Mouse (Mus musculus) heart, postnatal 25 days (tissue): ENCODE data around the gene Tmigd1. TPM values are rescaled to one million over a fixed set of nuclear protein-coding genes. Genes with fewer than 3 reads are reported as not detected.
"Not testable (repeated sequence)": the region's sequence is repeated elsewhere in the genome, so short reads cannot be mapped to it uniquely, and the experiment has no call there.

Experiments
- DNase-seq: peaks from one replicate; pipeline ENCODE4 v3.0.0; 2022; ENCODE audit warnings: low spot score
- intact Hi-C: fragments of 180-260 bp; cut with DNase I; formaldehyde crosslinking; loops from one replicate; pipeline ENCODE4 v1.15.1; 2025
- total RNA-seq, 2 experiments: library from RNA; stranded (reverse); gene quantifications; 2 replicates each; pipeline ENCODE4 v1.2.3; 2021

The Tmigd1 gene
- total RNA-seq, 2 experiments from 2014 or later: 0.45 to 0.47 TPM

DNA sequence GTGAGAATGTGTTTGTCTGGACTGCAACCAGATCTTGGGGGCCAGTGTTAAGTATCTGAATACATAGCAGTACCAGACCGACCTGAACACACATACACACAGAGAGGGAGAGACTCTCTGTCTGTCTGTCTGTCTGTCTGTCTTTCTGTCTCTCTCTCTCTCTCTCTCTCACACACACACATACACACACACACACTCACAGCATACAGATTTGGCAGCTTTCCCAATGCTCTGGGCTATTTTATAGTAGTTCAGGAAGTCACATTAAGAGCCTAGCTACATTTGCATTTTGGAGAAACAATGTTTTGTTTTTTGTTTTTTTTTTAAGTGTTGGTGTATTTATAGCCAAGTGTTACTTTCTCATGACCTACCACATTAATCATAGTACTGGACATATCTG lies 4.8 kb upstream of the Tmigd1 start:
- no peak for DNase-seq
- intact Hi-C loops: loop anchor here (5.0 kb wide), 1 partner anchor 50 kb away; no protein-coding TSS in a partner anchor

DNA sequence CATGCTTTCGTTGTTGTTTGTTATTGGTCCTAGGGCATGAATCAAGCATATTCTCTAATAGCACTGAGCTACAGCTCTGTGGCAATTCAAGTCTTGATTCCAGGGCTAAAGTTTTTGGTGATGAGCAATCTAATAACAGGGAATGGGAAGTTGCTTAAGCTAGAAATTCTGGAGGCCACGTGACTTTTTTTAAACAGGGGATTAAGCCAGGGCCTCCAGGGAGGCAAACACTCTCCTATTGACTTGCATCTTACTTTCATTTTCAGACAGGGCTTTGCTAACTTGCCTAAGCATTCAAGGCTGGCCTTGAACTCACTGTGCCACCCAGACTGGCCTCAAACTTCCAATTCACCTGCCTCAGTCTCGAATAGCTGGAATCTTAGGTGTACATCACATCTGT lies 4.1 kb upstream of the Tmigd1 start:
- DNase-seq: no peak
- intact Hi-C loops: loop anchor here (5.0 kb wide), 1 partner anchor 49 kb away; no protein-coding TSS in a partner anchor

DNA sequence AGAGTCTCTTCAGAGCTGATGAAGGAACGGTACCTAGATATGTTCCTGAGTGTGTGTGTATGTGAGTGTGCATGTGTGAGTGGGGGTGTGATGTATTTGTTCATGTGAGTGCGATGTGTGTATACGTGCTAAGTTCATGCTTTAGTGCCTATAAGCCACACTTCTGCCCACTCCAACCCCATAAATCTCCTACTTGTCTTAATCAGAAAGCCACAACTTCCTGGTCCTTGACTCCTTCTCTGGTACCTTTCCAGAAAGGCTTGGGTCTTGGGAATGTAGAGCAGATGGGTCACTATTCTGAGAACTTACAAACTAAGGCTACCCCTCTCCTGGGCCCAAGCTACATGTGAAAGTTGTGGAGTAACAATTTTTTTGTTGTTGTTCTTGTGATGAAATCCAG lies 3.2 kb upstream of the Tmigd1 start:
- intact Hi-C loops: loop anchor here (5.0 kb wide), 1 partner anchor 49 kb away; no protein-coding TSS in a partner anchor
- DNase-seq: no peak

DNA sequence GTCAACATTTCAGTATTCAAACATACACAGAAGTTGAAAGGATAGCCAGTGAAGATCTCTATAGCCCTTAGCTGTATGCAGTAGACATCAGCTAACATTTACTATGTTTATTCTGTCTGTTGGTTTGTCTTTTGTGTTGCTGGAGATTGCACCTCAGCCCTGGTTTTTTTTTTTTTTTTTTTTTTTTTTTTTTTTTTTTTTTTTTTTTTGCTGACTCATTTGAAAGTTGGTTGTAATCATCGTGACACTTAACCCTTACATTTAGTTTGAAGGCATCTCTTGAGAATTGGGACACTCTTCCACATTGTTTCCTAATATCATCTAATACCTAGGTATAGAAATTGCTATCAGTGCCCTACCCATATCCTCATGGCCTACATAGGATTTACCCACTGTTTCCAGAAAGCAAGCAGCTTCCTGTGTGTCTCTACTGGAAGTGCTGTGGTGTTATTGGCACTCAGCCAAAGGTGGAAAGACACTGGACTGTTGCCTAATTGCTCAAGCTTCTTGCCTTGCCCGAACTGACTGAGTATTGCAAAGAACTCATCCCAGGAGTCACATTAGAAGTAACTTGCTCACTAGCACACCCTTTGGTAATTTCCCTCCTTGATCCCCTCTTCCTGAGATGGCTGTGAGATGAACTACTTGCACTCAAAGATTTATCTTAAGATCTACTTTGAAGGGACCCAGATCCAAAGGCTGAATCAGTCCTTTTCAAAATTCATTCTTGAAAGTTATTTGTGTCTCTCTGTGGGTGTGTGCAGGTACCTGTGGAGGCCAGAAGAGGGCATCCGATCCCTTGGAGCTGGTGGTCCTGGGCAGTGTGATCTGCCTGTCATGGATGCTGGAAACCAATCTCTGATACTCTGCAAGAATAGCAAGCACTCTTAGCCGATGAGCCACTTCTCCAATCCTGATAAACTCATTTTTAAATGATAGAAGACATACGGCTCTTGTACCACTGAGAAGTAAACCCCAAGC lies 1.9 kb upstream of the Tmigd1 start:
- DNase-seq: no peak
- intact Hi-C loops: loop anchor here (5.0 kb wide), 1 partner anchor 47 kb away; no protein-coding TSS in a partner anchor

GRCm38 (mm10) chr11:76904340-76904739 lies 2.4 kb downstream of the Tmigd1 start:
- DNase-seq: no peak
- intact Hi-C loops: no loop called here

DNA sequence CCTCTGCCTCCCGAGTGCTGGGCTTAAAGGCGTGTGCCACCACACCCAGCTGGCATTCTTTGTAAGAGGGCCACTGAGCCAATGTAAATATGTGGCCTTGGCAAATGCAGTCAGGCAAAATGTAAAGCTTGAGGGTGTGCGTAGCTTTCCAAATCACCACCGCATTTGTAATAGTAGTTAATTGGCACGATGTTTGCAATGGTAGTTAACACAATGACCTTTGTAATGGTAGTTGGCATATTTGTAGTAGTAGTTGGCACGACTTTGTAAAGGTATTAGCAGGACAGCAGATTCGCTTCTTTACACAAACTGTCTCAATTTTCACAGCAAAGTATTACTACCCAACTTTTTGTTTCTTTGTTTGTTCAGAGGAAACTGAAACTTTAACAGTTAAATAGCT lies 6.7 kb downstream of the Tmigd1 start:
- intact Hi-C loops: no loop called here
- DNase-seq: no peak

DNA sequence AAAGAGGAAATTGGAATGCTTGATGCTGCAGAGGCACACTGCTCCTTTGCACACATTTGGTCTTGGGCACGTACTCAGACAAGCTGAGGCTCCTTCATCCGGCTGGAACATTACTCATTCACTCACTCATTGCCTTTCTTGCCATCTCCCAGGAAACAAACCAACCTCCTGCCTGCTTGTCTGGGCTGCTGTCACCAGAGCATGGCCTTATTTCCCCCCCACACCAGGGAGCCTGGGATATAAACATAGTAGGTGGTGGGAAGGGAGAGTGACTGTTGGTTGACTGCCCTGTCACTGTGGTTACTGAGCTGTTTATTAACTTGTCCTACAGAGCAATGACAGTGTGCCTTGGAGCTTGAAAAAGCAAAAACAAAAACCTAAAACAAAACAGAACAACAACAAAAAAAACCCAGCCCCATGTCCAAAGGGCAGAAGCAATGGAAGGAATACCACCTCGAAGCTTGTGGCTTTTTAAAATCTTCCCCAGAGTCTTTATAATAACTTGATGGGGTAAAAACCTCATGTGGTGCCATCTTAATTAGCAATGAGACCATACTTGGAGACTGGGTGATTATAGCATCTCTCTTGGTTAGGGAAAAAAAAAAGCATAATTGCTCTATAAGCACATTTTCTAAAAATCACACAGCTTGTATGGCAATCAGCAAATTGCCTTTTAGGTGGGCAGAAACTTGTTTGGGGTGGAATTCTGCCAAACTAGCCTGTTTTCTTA lies 9.5 kb downstream of the Tmigd1 start:
- DNase-seq: no peak
- intact Hi-C loops: no loop called here

DNA sequence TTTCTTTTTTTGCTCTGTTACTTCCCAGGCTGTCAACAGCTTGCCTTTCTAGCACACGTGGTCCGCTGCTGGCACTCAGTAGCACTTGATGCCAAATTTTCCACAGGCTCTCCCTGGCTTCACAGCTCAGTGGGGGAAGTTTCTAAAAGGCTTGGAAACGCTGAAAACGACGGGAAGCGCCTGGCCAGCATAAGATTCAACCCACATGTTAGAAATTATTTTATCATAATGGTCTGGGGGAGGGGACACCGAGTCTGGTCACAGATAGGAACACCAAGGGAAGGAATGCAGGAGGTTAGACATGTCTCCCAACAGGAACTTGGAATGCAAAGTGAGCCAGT lies 10.1 kb downstream of the Tmigd1 start:
- DNase-seq: no peak
- intact Hi-C loops: no loop called here

- no peak for DNase-seq
- intact Hi-C loops: no loop called here
These were observed 12.4 kb downstream of the Tmigd1 start for GRCm38 (mm10) chr11:76914366-76914765.

- intact Hi-C loops: no loop called here
- DNase-seq: no peak
These were observed 14.7 kb downstream of the Tmigd1 start for GRCm38 (mm10) chr11:76916539-76917229.

DNA sequence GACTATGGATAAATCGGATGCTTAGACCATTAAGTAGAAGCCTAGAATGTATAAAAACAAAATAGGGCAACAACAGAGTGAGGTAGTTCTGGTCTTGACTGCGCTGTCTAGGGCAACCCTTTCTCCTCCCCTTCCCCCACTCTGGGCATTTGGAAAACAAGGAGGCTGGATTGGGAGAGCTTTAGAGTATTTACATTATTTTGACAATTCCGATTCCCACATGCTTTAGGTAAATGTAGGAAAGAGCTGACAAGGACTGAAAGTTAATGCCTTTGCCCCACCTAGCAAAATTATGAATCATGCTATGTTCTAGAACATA lies 15.2 kb downstream of the Tmigd1 start:
- intact Hi-C loops: no loop called here
- DNase-seq: no peak

GRCm38 (mm10) chr11:76920607-76921006 lies 18.6 kb downstream of the Tmigd1 start:
- intact Hi-C loops: no loop called here
- DNase-seq: no peak

- no peak for DNase-seq
- intact Hi-C loops: no loop called here
These were observed 22.8 kb downstream of the Tmigd1 start, which contains the start of gene Blmh for GRCm38 (mm10) chr11:76924759-76925236. Blmh (plus strand) TSS chr11:76924809.

GRCm38 (mm10) chr11:76928586-76928985 lies 26.6 kb downstream of the Tmigd1 start:
- intact Hi-C loops, DNase-seq: not testable (repeated sequence)

DNA sequence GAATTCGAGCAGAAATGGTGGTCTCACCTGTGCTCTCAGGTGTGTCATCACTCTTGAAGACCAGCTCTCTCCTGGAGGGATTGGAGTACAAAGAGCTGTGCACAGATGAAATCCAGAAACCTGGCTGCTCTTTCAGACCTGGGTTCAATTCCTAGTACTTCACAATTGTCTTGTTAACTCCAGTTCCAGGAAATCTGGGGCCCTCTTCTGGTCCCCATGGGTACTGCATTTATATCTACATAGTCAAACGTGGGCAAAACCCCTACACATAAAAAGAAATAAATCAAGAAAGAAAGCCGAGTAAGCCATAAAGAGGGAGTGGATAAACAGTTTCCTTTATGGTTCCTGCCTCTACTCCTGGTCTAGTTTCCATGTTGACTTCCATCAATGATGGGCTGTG lies 31.2 kb downstream of the Tmigd1 start:
- no peak for DNase-seq
- intact Hi-C loops: no loop called here

DNA sequence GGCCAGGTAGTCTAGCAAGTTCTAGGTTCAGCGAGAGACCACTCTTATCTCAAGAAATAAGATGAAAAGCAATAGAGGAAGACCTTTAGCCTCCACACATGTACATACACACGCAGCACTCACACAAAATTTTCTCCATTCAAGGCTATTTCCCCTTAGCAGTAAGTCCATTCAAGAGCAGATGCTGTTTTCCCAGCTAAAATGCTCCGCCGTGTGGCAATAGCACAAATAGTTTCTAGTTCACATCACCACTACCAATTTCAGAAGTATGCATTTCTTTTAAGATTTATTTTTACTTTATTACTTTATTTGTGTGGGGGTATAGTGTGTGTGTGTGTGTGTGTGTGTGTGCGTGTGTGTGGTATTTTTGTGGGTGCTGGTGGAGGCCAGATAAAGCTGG lies 34.6 kb downstream of the Tmigd1 start:
- DNase-seq: no peak
- intact Hi-C loops: no loop called here

DNA sequence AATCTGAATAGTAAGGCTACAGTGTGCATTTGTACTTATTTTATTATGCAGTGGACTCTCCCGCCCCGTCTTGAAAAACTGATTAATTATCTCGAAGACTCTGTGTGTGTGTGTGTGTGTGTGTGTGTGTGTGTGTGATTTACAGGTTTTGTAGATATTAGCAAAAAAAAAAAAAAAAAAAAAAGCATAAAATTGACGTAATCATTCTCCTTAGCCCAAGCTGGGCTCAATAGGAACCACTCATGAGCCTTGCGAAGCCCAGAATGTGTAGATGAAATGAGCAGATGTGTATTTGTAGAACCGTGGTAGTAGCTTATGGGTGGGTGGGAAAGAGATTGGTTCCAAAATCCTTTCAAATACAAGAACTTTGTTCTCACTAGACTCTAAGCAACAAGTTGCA lies 42.9 kb downstream of the Tmigd1 start:
- DNase-seq: no peak
- intact Hi-C loops: loop anchor here (5.0 kb wide), 1 partner anchor 48 kb away; no protein-coding TSS in a partner anchor

DNA sequence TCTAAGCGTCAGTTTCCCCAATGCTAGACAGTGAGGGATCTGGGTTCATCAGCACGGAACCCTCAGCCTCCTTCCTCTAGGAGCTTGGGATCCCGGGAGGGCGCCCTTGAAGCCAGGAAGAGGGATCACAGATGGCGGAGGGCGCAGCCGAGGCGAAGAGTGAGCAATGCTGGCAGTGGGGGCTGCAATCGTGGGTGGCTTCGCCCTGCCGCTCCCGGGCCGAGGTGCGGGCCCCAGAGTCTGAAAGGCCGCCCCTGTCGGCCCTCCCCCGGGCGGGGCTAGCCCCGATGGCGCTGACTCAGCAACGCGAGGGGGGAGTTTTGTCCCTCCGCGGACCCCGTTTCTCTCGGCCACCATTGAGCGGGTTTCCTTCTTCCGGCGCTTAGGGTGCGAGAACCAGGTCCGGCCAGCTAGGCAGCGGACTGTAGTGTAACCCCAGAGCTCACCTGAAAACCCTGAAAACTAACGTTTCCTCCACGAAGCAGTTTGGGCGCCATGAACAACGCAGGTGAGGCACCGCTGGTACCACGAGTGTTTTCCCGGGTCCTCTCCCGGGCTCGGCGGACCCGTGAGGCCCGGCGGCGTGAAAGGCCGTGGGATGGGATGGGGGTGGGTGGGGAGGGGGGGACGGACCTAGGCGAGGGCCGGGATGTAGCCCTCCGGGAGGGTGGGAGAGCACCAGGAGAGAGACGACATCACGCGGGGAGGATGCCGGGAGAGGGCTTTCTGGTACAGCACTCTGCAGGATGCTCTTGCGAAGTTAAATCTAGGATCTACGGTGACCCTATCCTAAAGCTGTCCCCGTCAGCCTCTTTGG lies 43.6 kb downstream of the Tmigd1 start:
- DNase-seq: peak; percentile 87
- intact Hi-C loops: loop anchor here (5.0 kb wide), 1 partner anchor 48 kb away; no protein-coding TSS in a partner anchor

DNA sequence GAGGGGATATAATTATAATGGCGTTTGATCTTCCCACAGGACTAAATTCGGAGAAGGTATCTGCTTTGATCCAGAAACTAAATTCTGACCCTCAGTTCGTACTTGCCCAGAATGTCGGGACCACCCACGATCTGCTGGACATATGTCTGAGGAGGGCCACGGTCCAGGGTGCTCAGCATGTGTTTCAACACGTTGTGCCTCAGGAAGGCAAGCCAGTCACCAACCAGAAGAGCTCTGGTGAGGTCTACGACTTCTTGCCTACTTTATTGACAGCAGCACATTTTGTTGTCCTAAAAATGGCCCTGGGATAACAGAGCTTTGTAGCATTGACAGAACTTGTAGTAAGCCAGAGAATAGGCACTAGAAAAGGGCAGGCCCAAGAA lies 44.2 kb downstream of the Tmigd1 start:
- intact Hi-C loops: loop anchor here (5.0 kb wide), 1 partner anchor 49 kb away; no protein-coding TSS in a partner anchor
- DNase-seq: no peak
